Mouse (Mus musculus) gastrocnemius, adult 2 months (tissue): Measurements from ENCODE around the gene Egln3. TPM values are rescaled to one million over a fixed set of nuclear protein-coding genes. Genes with fewer than 3 reads are reported as not detected.
A peak's percentile ranks its signal among the peaks of the same experiment; 100 is the strongest.

ENCODE experiments used
- DNase-seq: peaks from one replicate; pipeline ENCODE4 v3.0.0; 2022
- H3K27ac ChIP-seq: fragments of 200-600 bp; 2 replicates; pipeline ENCODE4 v1.8.1; 2022; ENCODE audit warnings: mild to moderate bottlenecking
- H3K4me3 ChIP-seq: fragments of 200-600 bp; 2 replicates; pipeline ENCODE4 v1.8.1; 2022; ENCODE audit warnings: mild to moderate bottlenecking, moderate library complexity
- CTCF ChIP-seq: fragments of 200-600 bp; IDR thresholded peaks from 2 replicates; pipeline ENCODE4 v1.8.1; 2022; ENCODE audit warnings: antibody characterized with exemption, mild to moderate bottlenecking, moderate library complexity
- intact Hi-C: fragments of 180-260 bp; cut with DNase I; formaldehyde crosslinking; loops from one replicate; pipeline ENCODE4 v1.15.1; 2025
- total RNA-seq, 2 experiments: library from RNA; stranded (reverse); gene quantifications; 2 replicates each; pipeline ENCODE4 v1.2.3; 2021

Gene Egln3
- total RNA-seq, 2 experiments from 2014 or later: 27.8 to 73.6 TPM

GRCm38 (mm10) chr12:54222036-54222760 is 18.5 kb upstream of the Egln3 start:
- intact Hi-C loops: no loop called here
- Histone ChIP-seq H3K27ac (no peak overlapping the region), H3K4me3 (no peak overlapping the region)
- TF ChIP-seq CTCF: no peak
- no peak for DNase-seq

DNA sequence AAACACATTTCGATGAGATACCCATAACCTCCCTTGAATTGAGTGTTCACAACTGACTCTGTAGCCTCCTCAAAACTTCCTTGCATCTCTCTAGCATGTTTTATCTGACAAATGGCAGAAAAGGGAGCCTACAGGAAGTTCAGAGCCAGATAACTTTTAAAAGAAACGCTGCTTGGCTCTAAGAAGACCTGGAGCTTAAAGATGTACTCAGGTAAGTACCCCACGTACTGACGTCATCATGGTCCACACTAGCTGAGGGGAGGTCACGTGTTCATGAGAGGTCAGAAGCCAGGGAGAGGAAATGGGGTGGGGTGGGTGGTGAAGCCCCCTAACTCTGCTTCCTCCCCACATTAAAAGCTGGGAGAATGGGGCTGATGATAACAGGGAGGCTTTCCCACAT is 13.0 kb upstream of the Egln3 start:
- intact Hi-C loops: no loop called here
- no peak for DNase-seq
- H3K27ac ChIP-seq: no peak overlapping the region
- H3K4me3 ChIP-seq: no peak overlapping the region
- TF ChIP-seq CTCF: no peak

- no peak for DNase-seq
- Histone ChIP-seq H3K27ac (no peak overlapping the region), H3K4me3 (no peak overlapping the region)
- intact Hi-C loops: no loop called here
- TF ChIP-seq CTCF: no peak
Observed at GRCm38 (mm10) chr12:54214426-54214825, 10.8 kb upstream of the Egln3 start.

DNA sequence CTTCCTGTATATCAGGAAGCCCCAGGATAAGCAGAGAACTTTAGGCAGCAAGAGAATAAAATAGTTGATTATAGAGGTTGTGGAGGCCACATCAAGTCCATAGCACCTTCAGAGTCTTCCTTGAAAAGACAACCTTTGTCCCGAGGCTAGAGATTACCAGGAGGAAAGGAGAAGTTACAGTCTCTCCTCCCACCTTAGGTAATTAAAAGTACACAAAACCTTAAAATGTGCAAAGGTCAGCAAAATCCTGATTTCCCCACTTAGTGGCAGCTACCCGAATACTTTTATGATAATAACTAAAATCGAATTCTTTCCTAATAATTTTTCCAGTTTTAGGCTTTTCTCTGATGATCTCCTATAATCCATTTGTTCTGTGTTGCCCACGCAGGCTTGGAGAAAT is 10.2 kb upstream of the Egln3 start:
- no peak overlapping the region for H3K4me3 ChIP-seq
- TF ChIP-seq CTCF: no peak
- intact Hi-C loops: no loop called here
- no peak for DNase-seq
- no peak overlapping the region for H3K27ac ChIP-seq

DNA sequence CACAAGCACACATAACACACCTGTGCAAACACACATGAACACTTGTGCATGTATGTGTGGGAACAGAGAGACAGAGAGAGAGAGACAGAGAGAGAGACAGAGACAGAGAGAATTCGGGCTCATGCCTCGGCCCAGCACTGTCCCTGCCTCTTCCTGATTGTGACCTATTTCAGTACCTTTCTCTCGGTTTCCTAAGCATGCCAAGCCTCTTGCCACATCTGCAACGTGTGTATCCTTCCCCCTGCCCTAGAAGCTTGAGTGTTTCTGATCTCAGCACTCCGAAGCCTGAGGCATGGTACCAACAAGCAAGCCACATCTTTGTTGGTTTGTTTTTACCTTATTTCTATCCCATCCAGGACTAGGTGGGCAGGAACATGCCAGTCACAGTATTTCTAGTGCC is 9.6 kb upstream of the Egln3 start:
- Histone ChIP-seq H3K27ac (no peak overlapping the region), H3K4me3 (no peak overlapping the region)
- intact Hi-C loops: no loop called here
- no peak for TF ChIP-seq CTCF
- DNase-seq: no peak

- Histone ChIP-seq H3K27ac (no peak overlapping the region), H3K4me3 (no peak overlapping the region)
- intact Hi-C loops: no loop called here
- no peak for TF ChIP-seq CTCF
- DNase-seq: no peak
Observed at GRCm38 (mm10) chr12:54209182-54209563, 5.5 kb upstream of the Egln3 start.

DNA sequence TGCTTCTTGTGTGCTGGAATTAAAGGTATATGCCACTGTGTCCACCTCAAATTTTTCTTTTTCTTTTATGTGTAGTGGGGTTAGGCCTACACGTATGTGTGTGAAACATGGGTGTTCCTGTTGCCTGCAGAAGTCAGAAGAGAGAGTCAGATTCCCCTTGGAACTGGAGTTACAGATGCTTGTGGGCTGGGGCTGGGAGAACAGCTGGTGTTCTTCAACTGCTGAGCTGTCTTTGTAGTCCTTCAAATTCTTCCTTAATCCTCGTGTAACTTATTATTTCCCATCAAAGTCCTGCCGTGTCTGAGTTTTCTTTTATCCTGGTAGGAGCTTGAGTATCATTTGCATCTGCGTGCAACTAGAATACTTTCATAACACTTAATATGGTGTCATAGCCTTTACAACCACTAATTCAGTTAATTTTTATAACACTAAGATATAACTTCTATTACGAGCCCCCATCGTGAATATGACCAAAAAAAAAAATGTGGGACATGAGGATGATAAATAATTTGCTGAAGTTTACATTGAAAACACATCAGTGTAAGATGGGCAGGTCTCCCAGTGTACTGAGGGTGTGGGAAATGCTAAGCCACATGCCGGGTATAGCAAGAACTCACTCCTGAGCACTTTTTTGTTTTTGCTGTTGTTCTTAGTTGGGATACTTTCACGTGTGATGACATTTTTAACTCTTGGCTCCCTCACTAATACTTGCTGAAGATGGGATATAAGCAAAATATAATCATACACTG is 4.9 kb upstream of the Egln3 start:
- no peak overlapping the region for H3K27ac ChIP-seq
- no peak overlapping the region for H3K4me3 ChIP-seq
- intact Hi-C loops: no loop called here
- no peak for TF ChIP-seq CTCF
- DNase-seq: no peak

DNA sequence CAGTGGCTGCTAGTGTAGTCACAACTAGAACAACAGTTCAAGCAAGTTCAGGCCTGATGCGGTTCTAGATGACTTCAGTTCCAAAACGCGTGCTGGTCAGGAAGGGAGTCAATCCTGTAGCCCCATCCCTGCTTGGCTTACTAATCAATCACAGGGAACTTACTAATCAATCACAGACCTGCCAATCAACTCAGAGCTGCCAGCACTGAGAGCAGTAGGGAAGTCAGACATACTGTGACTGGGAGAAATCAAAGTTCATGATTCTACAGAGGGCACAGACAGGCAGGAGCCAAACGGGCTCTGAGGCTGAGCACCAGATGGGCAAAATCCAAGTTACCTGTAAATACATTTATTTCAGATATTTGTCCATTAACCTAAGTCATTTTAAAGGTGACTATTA is 2.1 kb upstream of the Egln3 start:
- intact Hi-C loops: no loop called here
- no peak overlapping the region for H3K27ac ChIP-seq
- DNase-seq: no peak
- no peak for TF ChIP-seq CTCF
- H3K4me3 ChIP-seq: no peak overlapping the region

GRCm38 (mm10) chr12:54205195-54205594 is 1.5 kb upstream of the Egln3 start:
- intact Hi-C loops: no loop called here
- Histone ChIP-seq H3K27ac (no peak overlapping the region), H3K4me3 (no peak overlapping the region)
- peak; percentile 58 for TF ChIP-seq CTCF
- peak; percentile 71 for DNase-seq

DNA sequence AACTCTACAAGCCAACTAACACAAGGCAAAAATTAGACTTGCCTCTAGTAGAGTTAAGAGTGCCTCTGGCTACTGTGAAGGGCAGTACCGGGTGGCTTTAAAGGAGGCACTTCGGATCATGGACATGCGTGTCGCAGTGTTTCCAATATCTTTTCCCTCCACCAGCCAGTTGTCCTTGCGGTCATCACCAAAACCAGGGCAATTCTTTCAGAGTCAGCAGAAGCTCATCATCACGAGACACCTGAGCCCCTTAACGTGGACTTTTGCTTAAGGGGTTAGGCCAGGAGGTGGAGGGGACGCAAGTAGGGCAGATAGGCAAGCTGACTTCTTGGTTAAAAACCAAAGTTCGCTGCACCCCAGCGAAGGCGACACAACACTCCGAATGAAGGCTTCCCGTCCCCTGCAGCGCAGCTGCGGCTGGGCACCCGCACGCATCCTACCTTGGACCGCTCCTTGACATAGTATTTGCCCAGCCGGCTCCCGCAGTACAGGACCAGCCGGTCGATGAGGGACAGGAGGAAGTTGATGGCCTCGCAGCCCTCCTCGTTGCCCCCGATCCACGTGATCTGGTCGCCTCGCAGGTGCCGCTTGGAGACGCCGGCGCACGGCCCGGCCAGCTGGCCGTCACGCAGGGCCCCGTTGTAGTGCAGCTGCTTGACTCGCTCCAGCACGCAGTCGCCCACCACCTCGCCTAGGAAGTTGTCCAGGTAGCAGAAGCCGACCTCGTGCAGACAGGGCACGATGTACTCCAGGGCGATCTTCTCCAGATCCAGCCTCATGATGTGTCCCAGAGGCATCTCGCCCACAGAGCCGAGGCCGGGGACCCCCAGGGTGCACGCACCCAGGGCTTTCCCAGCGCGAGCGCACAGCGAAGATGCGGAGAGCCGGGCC is 650 bp downstream of the Egln3 start:
- Histone ChIP-seq H3K4me3 (peak overlapping the region; percentile 83), H3K27ac (peak overlapping the region; percentile 88)
- peak; percentile 77 for DNase-seq
- intact Hi-C loops: loop anchor here (5.0 kb wide), 1 partner anchor 289 kb away; no protein-coding TSS in a partner anchor
- TF ChIP-seq CTCF: no peak

- no peak for TF ChIP-seq CTCF
- H3K4me3 ChIP-seq: peak overlapping the region; percentile 83
- no peak for DNase-seq
- intact Hi-C loops: loop anchor here (5.0 kb wide), 1 partner anchor 290 kb away; no protein-coding TSS in a partner anchor
- peak overlapping the region; percentile 88; the same call in 1 of the 2 replicates for H3K27ac ChIP-seq
Observed at GRCm38 (mm10) chr12:54202276-54202675, 1.4 kb downstream of the Egln3 start.

- H3K4me3 ChIP-seq: no peak overlapping the region
- H3K27ac ChIP-seq: no peak overlapping the region
- no peak for DNase-seq
- no peak for TF ChIP-seq CTCF
- intact Hi-C loops: loop anchor here (5.0 kb wide), 1 partner anchor 291 kb away; no protein-coding TSS in a partner anchor
Observed at GRCm38 (mm10) chr12:54200856-54201255, 2.8 kb downstream of the Egln3 start.
